Mouse (Mus musculus) adrenal gland, postnatal 25 days (tissue): ENCODE data around the gene Sh2b1. TPM values are rescaled to one million over a fixed set of nuclear protein-coding genes. Genes with fewer than 3 reads are reported as not detected.
A peak's percentile ranks its signal among the peaks of the same experiment; 100 is the strongest.

Experiments used
- DNase-seq: peaks from one replicate; pipeline ENCODE4 v3.0.0; 2021; ENCODE audit warnings: mixed read lengths
- total RNA-seq: library from RNA; stranded (reverse); gene quantifications from 2 replicates; pipeline ENCODE4 v1.2.3, GENCODE M21; 2021

Gene Sh2b1
- total RNA-seq, 1 experiment from 2014 or later, result 63.6 TPM

DNA sequence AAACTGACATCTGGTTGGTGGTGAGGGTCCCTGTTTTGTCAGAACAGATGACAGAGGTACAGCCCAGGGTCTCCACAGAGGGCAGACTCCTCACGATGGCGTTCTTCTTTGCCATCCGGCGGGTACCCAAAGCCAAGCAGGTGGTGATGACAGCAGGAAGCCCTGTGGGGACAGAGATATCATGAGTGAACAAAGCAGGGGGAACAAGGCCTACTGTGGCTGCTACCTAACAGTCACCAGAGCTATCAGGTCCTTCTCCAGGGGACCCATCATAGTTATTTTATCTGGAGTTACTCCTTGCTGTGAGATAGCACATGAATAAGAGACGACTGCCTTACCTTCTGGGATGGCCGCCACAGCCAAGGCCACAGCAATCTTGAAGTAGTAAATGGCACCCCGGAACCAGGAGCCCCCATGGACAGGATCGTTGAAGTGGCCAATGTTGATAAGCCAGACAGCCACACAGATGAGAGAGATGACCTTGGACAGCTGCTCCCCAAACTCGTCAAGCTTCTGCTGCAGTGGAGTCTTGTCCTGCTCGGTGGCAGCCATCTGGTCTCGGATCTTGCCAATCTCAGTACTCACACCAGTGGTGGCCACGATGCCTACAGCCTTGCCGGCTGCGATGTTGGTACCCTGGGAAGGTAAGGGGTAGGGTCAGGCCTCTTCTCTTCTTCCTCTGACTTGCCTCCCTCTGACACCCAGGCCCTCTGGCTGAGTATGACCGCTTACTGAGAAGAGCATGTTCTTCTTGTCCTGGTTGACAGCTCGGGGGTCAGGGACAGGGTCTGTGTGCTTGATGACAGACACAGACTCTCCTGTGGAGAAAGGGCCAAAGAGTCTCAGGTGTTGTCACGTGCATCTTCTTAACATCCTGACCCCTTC, 18.6 kb downstream of the Sh2b1 start:
- DNase-seq, result no peak

DNA sequence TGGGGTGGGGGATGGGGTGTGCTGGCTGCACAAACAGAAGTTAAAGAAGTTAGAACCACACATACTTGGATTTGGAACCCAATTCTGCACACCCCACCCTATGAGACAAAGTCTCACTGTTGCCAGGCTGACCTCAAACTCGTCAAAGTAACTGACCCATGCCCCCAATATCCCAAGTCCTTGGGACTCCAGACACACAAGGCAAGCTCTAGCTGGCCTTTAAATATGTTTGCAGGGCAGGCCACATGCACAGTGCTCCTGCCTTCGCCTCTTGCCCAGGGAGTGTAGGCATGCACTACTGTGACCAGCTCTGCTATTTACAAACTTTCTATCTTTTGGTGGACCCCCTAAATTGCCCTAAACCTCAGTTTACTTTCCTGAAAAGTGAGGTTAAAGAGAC, 20.0 kb downstream of the Sh2b1 start:
- DNase-seq, result no peak

DNA sequence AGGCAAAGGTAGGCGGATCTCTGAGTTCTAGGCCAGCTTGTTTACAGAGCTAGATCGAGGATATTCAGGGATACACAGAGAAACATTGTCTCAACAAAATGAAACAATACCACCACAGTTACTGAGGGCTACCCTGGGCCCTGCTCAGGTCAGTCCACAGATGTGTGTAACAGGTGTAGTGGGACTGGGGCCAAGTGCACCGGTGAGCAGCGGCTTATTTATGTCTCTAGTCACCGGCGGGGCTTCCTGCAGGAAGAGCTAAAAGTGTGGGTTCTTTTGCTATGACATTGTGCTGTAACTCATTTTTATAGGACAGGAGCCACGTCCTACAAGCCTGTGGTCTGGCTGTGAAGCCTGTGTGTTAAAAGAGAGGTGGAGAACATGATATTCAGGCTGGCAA, 21.4 kb downstream of the Sh2b1 start:
- no peak for DNase-seq

DNA sequence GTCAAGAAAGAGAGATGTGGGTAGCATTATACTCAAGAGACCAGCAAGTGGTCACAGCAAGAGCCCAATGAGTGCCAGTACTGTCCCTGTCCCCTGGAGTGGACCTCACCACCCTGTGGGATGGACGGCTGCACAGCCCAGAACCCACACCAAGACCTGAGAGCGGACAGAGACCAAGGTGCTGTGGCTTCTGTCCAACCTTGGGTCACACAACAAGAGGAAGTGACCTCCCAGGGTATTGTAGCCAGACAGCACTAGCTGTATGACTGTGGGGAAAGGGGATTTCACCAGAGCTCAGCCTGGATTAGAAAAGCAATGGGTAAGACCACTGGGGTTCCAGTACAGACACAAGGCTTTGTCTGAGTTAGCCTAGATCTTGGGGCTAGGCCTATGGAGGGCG, 23.0 kb downstream of the Sh2b1 start:
- DNase-seq, result no peak

DNA sequence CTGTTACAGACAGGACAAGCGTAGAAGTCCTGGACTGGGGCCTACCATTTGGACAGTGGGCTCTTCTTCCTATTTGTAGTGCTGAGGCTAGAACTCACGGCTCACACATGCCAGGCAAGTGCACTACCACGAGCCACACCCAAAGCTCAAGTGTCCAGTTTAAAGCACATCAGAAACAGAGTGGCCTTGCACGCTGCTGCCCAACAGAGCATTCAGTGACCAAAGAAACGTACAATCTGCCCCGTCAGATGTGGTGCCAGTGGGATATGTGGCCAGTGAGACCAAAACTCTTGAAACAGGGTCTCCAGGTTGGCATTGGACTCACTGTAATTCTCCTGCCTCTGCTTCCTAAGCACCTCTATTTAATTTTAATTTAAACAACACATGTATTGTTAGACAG, 24.6 kb downstream of the Sh2b1 start:
- no peak for DNase-seq

DNA sequence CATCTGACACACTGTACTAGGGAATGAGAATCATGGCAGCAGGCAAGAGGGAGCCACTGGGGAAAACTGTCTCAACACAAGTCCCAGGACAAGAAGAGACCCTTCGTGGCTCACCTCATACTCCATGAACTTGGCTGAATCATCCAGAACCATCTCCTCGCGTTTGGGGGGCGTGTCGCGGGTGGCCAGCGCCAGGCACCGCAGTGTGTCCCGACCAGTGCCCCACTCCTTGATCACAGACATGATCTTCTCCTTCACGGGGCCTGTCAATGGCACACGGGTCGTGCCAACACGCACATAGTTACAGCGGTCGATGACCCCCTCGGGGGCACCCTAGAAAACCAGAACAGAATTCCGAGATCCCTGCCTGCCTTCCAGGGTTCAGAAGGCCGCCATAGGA, 25.2 kb downstream of the Sh2b1 start:
- no peak for DNase-seq

DNA sequence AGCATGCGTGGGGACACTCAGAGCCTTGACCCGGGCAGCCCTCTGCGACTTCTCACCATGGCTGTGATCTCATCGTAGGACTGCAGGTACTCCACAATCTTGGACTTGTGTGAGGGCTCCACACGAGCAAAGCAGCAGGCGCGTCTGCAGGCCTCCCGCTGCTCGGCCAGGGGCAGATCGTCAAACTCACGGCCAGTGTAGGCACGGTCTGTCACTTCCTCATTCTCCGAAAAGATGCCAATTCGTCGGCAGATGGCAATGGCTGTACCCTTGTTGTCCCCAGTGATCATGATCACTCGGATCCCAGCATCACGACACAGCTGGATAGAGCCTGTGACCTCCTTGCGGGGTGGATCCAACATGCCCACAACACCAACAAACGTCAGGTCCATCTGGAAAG, 26.7 kb downstream of the Sh2b1 start:
- DNase-seq, result no peak

DNA sequence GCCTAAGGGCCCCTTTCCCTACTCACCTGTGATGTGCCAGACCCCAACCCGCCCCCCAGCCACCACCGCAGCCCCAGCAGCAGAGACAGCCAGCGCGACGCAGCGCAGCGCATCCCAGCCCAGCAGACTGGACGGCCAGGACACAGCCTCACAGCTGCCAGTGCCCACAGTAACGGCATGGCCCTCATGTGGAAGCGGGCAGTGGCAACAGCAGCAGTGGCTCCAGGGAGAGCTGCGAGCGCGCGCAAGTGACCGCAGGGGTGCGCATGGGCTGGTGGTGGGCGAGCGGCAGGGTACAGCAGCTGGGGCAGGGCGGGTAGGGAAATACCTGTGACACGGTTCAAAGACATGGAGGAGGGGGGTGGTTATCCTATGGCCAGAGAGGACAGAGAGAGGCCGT, 29.0 kb downstream of the Sh2b1 start:
- DNase-seq, result no peak

DNA sequence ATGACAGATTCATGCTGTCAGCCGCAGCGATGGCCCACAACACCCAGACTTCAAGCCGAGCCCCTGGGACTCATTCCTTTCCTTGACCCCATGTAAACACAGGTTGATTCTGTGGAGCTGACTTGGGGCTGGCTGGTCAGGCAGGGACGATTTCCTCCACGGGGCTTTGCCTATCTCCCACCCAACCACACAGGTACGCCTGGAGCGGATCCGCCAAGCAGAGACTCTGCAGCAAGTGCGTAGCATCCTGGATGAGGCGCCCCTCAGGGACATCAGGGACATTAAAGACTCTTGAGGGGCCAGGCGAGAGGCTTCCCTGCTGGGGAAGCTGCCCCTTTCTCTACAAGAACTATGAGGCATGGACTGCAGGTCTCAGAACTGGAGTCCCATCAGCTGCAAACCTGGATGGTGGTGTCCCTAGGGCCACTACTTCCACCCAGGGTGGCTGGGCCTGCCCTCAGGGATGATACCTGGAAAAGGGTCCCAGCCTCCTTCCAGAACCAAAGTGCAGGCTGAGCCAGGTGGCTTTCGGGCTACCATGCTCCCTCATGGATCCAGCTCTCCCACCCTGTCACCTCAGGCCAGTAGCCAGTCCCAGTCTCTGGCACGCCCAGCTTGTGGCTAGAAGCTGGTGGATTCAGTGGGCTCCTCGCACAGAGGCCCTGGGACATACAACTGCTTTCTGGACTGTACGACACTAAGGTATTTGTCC, 30.0 kb downstream of the Sh2b1 start:
- no peak for DNase-seq

DNA sequence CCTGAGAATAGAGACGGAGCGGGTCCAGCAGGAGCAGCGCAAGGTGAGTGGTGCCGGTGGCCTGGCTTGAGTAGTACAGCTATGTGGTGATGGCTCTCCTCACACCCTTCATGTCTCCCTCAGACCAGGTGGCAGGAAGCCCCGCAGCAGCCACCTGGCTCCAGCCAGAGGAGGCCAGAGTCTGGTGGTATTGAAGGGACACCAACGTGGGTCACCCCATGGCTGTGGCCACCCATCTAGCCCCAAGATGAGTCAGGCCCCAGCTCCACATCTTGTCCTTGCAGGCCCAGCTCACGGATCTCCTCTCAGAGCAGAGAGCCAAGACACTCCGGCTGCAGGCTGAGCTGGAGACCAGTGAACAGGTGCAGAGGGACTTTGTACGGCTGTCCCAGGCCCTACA, 30.7 kb downstream of the Sh2b1 start:
- no peak for DNase-seq

DNA sequence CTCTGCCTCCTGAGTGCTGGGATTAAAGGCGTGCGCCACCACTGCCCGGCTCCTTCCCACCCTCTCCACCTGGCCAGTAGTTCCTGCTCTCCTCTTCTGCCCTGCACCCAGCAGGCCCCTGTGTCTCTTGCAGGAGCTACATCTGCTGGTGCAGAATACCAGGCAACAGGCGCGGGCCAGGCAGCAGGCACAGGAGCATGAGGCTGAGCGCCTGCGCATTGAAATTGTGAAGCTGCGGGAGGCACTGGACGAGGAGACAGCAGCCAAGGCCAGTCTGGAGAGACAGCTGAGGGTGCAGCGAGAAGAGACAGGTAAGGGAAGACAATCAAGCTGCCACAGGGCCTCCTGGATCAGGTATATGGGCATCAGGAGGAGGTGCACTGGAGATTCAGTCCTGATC, 31.2 kb downstream of the Sh2b1 start:
- no peak for DNase-seq

DNA sequence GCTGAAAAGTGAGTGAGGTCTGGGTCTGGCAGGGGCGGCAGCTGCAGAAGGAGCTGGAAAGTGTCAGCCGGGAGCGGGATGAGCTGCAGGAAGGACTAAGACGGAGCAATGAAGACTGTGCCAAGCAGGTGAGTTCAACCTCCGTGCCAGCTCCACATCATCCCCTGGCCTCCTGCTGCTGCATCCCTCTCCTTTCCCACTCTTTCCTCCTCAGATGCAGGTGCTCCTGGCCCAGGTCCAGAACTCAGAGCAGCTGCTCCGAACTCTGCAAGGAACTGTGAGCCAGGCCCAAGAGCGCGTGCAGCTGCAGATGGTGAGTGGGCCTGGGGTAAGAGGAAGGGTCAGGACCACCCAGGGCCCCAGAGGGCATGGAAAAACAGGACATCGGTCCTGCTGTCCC, 35.1 kb downstream of the Sh2b1 start:
- no peak for DNase-seq

DNA sequence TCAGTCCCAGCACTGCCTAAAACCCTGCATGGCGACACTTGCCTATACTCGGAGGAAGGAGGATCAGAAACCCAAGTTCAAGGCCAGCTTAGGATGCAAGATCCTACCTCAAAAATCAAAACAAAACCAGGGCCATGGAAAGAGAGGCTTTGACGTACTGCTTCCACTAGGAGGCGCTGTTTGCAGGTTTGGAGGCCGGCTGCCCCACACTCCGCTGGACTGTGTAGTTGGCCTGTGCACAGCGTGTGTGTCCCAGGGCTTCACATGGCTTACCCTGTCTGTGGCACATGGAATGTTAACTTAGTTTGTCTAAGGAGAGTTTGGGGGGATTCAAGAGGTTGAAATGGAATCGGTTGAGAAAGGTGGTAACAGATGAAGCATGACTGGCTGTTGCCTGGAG, 38.4 kb downstream of the Sh2b1 start:
- DNase-seq, result peak; percentile 74

DNA sequence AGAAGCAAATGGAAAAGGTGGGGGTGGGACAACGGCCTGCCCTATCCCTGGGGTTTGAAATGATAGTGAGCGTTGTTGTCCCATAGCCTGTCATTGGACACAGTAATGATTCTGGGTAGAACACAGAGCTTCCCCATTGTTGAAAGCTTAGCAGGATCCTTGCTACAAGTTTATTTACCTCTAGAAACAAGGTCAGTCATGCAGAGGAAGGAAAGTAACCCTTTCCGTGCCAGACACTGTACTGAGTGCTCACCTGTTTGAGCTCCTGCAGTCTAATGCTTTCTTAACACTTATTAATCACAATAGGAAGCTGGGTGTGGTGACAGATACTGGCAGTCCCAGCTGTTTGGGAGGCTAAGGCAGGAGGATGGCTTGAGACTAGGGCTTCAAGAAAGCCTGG, 39.4 kb downstream of the Sh2b1 start:
- no peak for DNase-seq

DNA sequence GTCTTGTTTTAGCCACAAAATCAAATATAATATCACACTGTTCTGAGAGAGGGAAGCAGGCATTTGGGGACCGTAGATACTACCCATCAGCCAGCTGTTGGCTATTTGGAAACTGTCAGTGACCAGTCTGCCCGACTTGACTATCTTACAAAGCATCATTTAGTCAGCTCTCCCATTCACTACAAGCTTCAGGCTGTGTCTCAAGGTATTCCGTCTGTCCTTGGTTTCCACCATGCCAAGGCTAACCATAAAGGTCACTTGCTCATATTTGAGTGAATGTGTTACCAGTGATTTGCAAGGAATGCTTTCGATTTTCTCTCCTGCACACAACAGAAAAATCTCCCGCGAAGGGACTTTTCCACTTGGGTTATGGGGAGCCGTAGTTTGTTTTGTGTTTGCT, 40.5 kb downstream of the Sh2b1 start:
- no peak for DNase-seq

DNA sequence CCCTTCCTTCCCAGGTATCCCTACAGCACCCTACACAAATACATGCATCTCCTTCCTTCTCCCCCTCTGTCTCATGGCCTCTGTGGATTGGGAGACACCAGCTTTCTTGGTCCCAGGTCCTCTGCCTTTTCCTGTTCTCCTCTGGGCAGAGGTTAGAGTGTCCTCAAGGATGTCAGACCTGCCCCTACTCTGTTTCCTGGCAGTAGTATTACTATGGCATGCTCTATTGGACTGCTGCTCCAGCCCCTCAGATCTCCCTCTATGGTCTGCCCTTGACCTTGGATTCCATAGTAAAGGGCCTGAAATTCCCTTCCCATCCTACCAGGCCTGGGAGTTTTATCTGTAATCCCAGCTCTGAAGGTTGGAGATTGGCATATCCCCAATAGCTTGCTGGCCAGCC, 45.1 kb downstream of the Sh2b1 start:
- no peak for DNase-seq

DNA sequence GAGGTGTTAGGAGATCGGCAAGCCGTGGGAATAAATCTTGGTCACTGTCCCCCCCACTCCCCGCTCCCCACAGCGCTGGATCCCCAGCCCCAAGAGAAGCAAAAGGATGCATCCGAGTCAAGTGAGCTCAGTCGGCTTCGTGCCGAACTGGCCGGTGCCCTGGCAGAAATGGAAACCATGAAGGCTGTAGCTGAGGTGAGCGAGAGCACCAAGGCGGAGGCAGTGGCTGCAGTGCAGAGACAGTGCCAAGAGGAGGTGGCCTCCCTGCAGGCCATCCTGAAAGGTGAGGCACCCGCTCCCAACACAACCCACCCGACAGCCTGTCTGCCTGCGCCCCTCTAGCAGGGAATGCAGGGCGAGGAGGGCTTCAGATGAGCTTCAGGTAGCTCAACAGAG, 45.7 kb downstream of the Sh2b1 start:
- no peak for DNase-seq

DNA sequence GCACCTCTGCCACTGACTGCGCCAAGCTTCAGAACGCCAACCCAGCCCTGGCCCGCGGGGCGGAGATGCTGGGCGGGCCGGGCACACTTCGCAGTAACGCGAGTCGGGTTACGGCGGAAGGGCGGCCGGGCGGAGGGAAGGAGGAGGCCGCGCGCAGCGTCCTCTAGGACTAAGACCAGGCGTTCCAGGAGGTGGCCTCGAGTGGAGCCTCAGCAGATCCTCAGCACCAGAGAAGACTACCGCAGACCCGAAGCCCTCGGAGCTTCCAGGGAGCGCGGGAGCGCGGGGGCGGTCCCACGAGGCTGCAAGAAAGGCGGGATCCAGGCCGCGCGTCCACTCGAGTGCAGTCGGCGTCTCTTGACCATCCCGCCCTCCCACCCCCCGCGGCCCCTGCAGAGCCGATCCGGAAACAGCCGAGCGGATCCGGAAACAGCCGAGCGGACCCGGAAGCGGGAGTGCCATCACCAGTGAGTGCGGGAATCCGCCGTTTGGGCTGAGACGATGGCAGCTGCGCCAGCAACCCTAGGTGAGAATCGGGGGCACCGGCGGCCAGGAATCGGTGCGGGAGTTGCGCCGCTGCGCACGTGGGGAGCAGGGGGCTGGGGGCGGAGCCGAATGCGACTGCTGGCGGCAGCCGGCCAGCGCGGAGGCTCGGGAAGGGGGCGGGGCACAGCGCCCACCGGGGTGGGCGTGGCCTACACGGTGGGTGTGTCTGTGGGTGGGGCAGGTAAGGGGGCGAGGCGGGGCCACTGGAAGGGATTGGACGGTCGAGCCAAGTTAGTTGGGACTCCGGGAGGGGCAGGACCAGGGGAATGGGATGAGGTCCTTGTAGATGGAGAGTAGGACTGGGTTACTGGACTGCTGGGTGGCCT, 46.4 kb downstream of the Sh2b1 start, which contains the start of gene Rabep2:
Gene Rabep2, plus strand, starts transcription at position 129 of the 872 bp plus-strand sequence.
- DNase-seq, result peak; percentile 99

DNA sequence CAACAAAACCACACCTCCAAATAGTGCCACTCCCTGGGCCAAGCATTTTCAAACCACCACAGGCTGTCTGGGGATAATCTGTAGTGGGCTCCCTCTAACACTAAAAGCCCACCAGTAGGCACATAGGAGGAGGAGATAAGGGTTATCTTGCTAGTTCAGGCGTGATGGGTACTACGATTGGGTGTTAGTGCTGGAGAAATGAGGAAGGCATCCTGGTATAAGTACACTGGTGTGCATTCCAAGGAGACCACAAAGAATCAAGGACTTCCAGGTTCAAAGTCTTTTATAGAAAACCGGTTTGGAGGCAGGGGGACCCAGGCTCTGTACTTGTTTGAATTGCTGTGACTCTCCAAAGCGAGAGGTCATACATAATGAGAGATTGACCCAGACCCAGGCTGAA, 47.1 kb downstream of the Sh2b1 start:
- DNase-seq, result no peak

DNA sequence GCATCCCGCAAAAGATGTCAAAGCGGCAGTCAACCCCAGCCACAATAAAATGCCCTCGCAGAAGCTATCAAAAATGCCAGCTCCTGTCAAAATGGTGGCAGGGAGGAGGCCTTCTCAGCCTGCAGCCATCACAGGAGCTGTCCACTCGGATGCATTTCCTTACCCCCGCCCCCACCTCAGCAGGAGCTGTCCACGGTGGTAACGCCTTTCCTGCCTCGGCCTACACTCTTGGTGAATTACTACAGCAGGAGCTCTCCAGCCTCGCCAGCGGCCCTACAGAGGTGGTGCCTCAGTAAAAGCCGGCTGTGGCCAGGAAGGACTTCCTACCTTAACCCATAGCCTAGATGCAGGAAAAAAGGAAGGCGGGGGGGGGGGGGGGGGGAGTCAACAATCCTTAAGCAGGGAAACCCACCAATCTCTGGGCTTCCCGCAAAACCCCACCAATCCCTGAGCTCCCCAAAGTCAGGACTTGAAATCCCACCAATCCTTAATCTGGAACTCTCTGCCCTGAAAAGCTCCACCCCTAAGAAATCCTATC, 47.8 kb downstream of the Sh2b1 start:
- DNase-seq, result no peak

DNA sequence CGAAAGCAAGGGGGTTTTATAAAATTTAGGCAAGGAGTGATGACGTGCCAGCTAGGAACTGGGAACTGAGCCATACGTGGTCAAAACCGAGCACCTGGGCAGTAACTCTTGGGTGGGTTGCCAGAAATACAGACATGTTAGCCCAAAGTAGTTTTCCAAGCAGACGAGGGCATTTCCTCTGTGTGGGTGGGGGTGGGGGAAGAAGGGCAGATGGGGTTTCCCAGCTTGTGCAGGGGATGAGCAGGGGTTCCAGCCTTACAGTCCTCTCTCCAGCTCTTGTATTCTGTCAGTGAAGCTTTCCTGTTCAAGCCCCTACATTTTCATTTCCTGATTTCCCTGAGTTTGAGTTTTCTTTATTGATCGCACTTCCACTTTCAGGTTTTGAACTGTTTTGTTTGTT, 51.1 kb downstream of the Sh2b1 start:
- DNase-seq, result no peak

DNA sequence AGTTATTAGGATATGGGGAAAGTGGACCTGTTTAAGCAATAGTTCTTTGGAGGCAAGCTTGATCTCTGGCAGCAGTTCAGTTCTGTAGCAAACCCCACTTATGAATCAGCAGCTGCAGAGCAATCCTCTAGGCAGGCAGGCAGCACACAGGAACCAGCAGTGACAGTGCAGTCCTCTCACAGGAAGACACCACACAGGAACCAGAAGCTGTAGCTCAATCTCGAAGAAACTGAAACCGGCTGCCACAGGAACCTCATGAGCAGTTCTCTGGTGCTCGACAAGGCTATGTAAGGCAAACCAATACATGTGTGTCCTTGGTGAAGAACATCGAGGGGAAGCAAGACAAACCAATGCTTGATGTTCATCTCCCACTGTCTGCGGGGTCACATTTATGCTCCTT, 53.5 kb downstream of the Sh2b1 start:
- no peak for DNase-seq

DNA sequence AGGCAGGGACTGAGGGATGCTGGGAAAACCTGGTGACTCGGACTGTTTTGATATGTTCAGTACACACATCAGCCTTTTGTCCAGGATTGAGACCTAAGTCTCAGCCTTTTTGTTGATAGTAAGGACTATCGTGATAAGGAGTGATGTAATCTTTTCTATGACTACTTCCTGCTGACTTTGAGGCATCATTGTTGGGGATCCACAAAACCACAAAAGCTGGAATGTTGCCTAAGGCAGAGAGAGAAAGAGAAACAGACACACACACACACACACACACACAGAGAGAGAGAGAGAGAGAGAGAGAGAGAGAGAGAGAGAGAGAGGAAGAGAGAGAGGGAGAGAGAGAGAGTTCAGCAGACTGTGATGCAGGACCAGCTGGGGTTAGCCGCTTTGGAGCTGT, 56.7 kb downstream of the Sh2b1 start:
- no peak for DNase-seq
